Mouse (Mus musculus): ENCODE results near the gene Ctsd.
A peak's percentile ranks its signal among the peaks of the same experiment; 100 is the strongest.
"Not testable (repeated sequence)": the region's sequence is repeated elsewhere in the genome, so short reads cannot be mapped to it uniquely, and the experiment has no call there.

Ctsd gene

GRCm38 (mm10) chr7:142387419-142388148 lies at the start of gene Ctsd:
Gene Ctsd, minus strand, starts transcription at chr7:142388038.
- peak; percentile 98 for DNase-seq

GRCm38 (mm10) chr7:142437324-142437723 lies 49.5 kb upstream of the Ctsd start:
- no peak for DNase-seq

GRCm38 (mm10) chr7:142435524-142435923 lies 47.7 kb upstream of the Ctsd start:
- peak; percentile 70 for DNase-seq

- no peak for DNase-seq
These were observed 46.5 kb upstream of the Ctsd start, which contains the start of gene Syt8 for GRCm38 (mm10) chr7:142434137-142434865. Gene Syt8, plus strand, starts transcription at chr7:142434850.

- no peak for DNase-seq
These were observed 45.8 kb upstream of the Ctsd start for GRCm38 (mm10) chr7:142433623-142434022.

- DNase-seq: no peak
These were observed 43.3 kb upstream of the Ctsd start for GRCm38 (mm10) chr7:142431106-142431505.

- DNase-seq: no peak
These were observed 42.4 kb upstream of the Ctsd start for GRCm38 (mm10) chr7:142430160-142430678.

- no peak for DNase-seq
These were observed 40.4 kb upstream of the Ctsd start for GRCm38 (mm10) chr7:142428213-142428612.

GRCm38 (mm10) chr7:142425641-142426213 lies 37.9 kb upstream of the Ctsd start:
- no peak for DNase-seq

- DNase-seq: no peak
These were observed 34.0 kb upstream of the Ctsd start for GRCm38 (mm10) chr7:142421826-142422225.

GRCm38 (mm10) chr7:142419887-142420286 lies 32.0 kb upstream of the Ctsd start:
- DNase-seq: no peak

GRCm38 (mm10) chr7:142418679-142419078 lies 30.8 kb upstream of the Ctsd start:
- DNase-seq: no peak

- no peak for DNase-seq
These were observed 30.2 kb upstream of the Ctsd start for GRCm38 (mm10) chr7:142418027-142418426.

- DNase-seq: no peak
These were observed 28.4 kb upstream of the Ctsd start for GRCm38 (mm10) chr7:142416225-142416624.

- no peak for DNase-seq
These were observed 27.5 kb upstream of the Ctsd start for GRCm38 (mm10) chr7:142415314-142415713.

GRCm38 (mm10) chr7:142413285-142413684 lies 25.4 kb upstream of the Ctsd start:
- DNase-seq: no peak

GRCm38 (mm10) chr7:142409603-142410002 lies 21.8 kb upstream of the Ctsd start:
- DNase-seq: no peak

GRCm38 (mm10) chr7:142408686-142409085 lies 20.8 kb upstream of the Ctsd start:
- DNase-seq: no peak

- DNase-seq: no peak
These were observed 20.1 kb upstream of the Ctsd start for GRCm38 (mm10) chr7:142407935-142408334.

GRCm38 (mm10) chr7:142405134-142405533 lies 17.3 kb upstream of the Ctsd start:
- DNase-seq: not testable (repeated sequence)

GRCm38 (mm10) chr7:142403591-142403990 lies 15.8 kb upstream of the Ctsd start:
- no peak for DNase-seq

- DNase-seq: no peak
These were observed 12.9 kb upstream of the Ctsd start for GRCm38 (mm10) chr7:142400750-142401142.

GRCm38 (mm10) chr7:142400112-142400749 lies 12.4 kb upstream of the Ctsd start:
- peak; percentile 57 for DNase-seq
